ENCODE assay signal across 8 mouse cellular contexts in genomic region chr11:78079961-78080921, GRCm38 (mm10). TPM values are rescaled to one million over a fixed set of nuclear protein-coding genes. Genes with fewer than 3 reads are reported as not detected.
DNase-seq lines count a peak whose midpoint lies in the region; ATAC-seq lines count a peak whose summit lies in the region.

TSS of gene Eral1 (minus strand) at chr11:78080383.

- peak within 1 kb of the TSS; percentile 60 for H3K4me2 ChIP-seq in hindbrain, embryonic 16.5 days (ENCODE audit: low read length)

- WGBS in hindbrain, embryonic 16.5 days: under 1% methylated on average over 42 of the region's 42 CpGs
- WGBS in macrophage (ENCODE audit: missing documents): 1% methylated on average over 40 of the region's 42 CpGs

- peak within 1 kb of the TSS; percentile 68 for H3K27ac ChIP-seq in hindbrain, embryonic 16.5 days (ENCODE audit: low read depth, low read length)
- peak within 1 kb of the TSS; percentile 81 for H3K27ac ChIP-seq in macrophage

- H3K9me3 ChIP-seq in hindbrain, embryonic 16.5 days (ENCODE audit: control insufficient read depth, low read length): no peaks in the 10 kb centered on the region

- peak; percentile 98 for ATAC-seq in hindbrain, embryonic 16.5 days

- peaks cover 11% of the 10 kb centered on the region for H3K4me1 ChIP-seq in hindbrain, embryonic 16.5 days (ENCODE audit: control insufficient read depth, insufficient read depth, low read depth, low read length)

- H3K27me3 ChIP-seq in hindbrain, embryonic 16.5 days (replicated peaks; ENCODE audit: control insufficient read depth, insufficient read depth, low read length): no peaks in the 10 kb centered on the region

- DNase-seq in T-cell, adult 2 months (ENCODE audit: low spot score): peak; percentile 76
- DNase-seq in cerebellum, postnatal 4 days (ENCODE audit: low spot score in 2 of 2): peak; percentile 65 to 81
- DNase-seq in gastrocnemius, adult 18-20 months (ENCODE audit: low spot score): peak; percentile 80
- peak; percentile 85 to 86 for DNase-seq in left cerebral cortex, adult 18-20 months (ENCODE audit: low spot score in 2 of 2)
- peak; percentile 87 to 89 for DNase-seq in right cerebral cortex, adult 2 months (ENCODE audit: low spot score in 2 of 2)
- DNase-seq in urinary bladder, postnatal 14 days (ENCODE audit: low spot score): peak; percentile 79

- peak within 1 kb of the TSS; percentile 72 for H3K9ac ChIP-seq in hindbrain, embryonic 16.5 days (ENCODE audit: low read depth, low read length)

- peak within 1 kb of the TSS; percentile 59 for H3K4me3 ChIP-seq in hindbrain, embryonic 16.5 days (ENCODE audit: low read length)
- H3K4me3 ChIP-seq in macrophage (ENCODE audit: inconsistent target): peak within 1 kb of the TSS; percentile 91

- H3K36me3 ChIP-seq in hindbrain, embryonic 16.5 days (ENCODE audit: control insufficient read depth, insufficient read depth, low read length): peaks cover 11% of the 10 kb centered on the region
- peaks cover 17% of the 10 kb centered on the region; the same call in 1 of the 2 replicates for H3K36me3 ChIP-seq in macrophage (ENCODE audit: inconsistent target)

- peaks cover 14% of the 10 kb centered on the region for H3K79me2 ChIP-seq in macrophage (ENCODE audit: inconsistent target)

RNA-seq across cellular contexts. Expression of gene Eral1, which starts in this region (rescaled TPM):
- 10 to 100 TPM; 20.1 to 22.7 TPM for total RNA-seq in gastrocnemius, adult 18-20 months (2021)
- polyA plus RNA-seq in hindbrain, embryonic 16.5 days (2015; fragmentation: Nextera tagmentation; extraction: Ambion mirVana): 34.6 and 35.2 TPM in 2 replicates
- 10 to 100 TPM; 18.4 to 19.0 TPM for total RNA-seq in left cerebral cortex, adult 18-20 months (2021)
- total RNA-seq in macrophage (2018; cell fraction: chromatin; rRNA removed): 10 to 100 TPM in 24 of 26 experiments, 1 to 10 TPM in 2; 4.4 to 34.9 (median 21.1) TPM
- total RNA-seq in macrophage (2018; cell fraction: cytosol; rRNA removed): 10 to 100 TPM in 20 of 26 experiments, 1 to 10 TPM in 6; 7.9 to 14.1 (median 11.6) TPM
- 10 to 100 TPM in 21 of 26 experiments, 1 to 10 TPM in 5; 6.8 to 24.9 (median 15.9) TPM for total RNA-seq in macrophage (2018; cell fraction: nucleus; rRNA removed)
- polyA plus RNA-seq in macrophage (2018): 8.4 to 13.2 TPM (median 12.4 TPM) in 3 replicates

Comparison
In these comparisons a context has a peak if more than half of its experiments do, and no peak if none do; other contexts are left out.
1. Peak in every context shown above with its lines: DNase-seq, ATAC-seq, H3K4me3 ChIP-seq and H3K27ac ChIP-seq.